Mouse (Mus musculus) liver (tissue): ENCODE measurements around the gene Adipor2.

ENCODE experiments used
- DNase-seq: peaks from one replicate; pipeline ENCODE4 v3.0.0-alpha.2; 2020; ENCODE audit warnings: mixed read lengths

Adipor2 gene

GRCm38 (mm10) chr6:119417354-119417753 lies at the start of gene Adipor2:
TSS of gene Adipor2 (minus strand) at chr6:119417704.
- DNase-seq = peak; percentile 82

- DNase-seq = no peak
Observed at GRCm38 (mm10) chr6:119466161-119466560, 48.7 kb upstream of the Adipor2 start.

GRCm38 (mm10) chr6:119460391-119460790 lies 42.9 kb upstream of the Adipor2 start:
- DNase-seq = no peak

- DNase-seq = no peak
Observed at GRCm38 (mm10) chr6:119459041-119459440, 41.5 kb upstream of the Adipor2 start.

GRCm38 (mm10) chr6:119458166-119458565 lies 40.7 kb upstream of the Adipor2 start:
- no peak for DNase-seq

GRCm38 (mm10) chr6:119451981-119452499 lies 34.5 kb upstream of the Adipor2 start:
- DNase-seq = peak; percentile 47

GRCm38 (mm10) chr6:119450965-119451943 lies 33.8 kb upstream of the Adipor2 start:
- no peak for DNase-seq

- peak; percentile 63 for DNase-seq
Observed at GRCm38 (mm10) chr6:119449060-119449499, 31.6 kb upstream of the Adipor2 start.

- no peak for DNase-seq
Observed at GRCm38 (mm10) chr6:119448321-119449059, 31.0 kb upstream of the Adipor2 start.

- no peak for DNase-seq
Observed at GRCm38 (mm10) chr6:119445671-119446607, 28.4 kb upstream of the Adipor2 start.

GRCm38 (mm10) chr6:119443742-119444645 lies 26.5 kb upstream of the Adipor2 start:
- DNase-seq = peak; percentile 81

GRCm38 (mm10) chr6:119442729-119443128 lies 25.2 kb upstream of the Adipor2 start:
- peak; percentile 24 for DNase-seq

GRCm38 (mm10) chr6:119437894-119438761 lies 20.6 kb upstream of the Adipor2 start:
- DNase-seq = no peak

- no peak for DNase-seq
Observed at GRCm38 (mm10) chr6:119434394-119434793, 16.9 kb upstream of the Adipor2 start.

GRCm38 (mm10) chr6:119431751-119432324 lies 14.3 kb upstream of the Adipor2 start:
- no peak for DNase-seq

- peak; percentile 30 for DNase-seq
Observed at GRCm38 (mm10) chr6:119430508-119430907, 13.0 kb upstream of the Adipor2 start.

- DNase-seq = no peak
Observed at GRCm38 (mm10) chr6:119429311-119429710, 11.8 kb upstream of the Adipor2 start.

- peak; percentile 62 for DNase-seq
Observed at GRCm38 (mm10) chr6:119428611-119429010, 11.1 kb upstream of the Adipor2 start.

- DNase-seq = no peak
Observed at GRCm38 (mm10) chr6:119421001-119421400, 3.5 kb upstream of the Adipor2 start.

GRCm38 (mm10) chr6:119420357-119420756 lies 2.9 kb upstream of the Adipor2 start:
- no peak for DNase-seq
